Mouse (Mus musculus): ENCODE measurements at regions not wholly inside any gene's neighbourhood (a gene's known extent, or its start where the extent isn't known, plus 50 kb on each side); places are given as distances from the start of the nearest gene placed in this dataset.

GRCm38 (mm10) chr1:17978086-17978485 is 167.6 kb downstream of the Crisp4 start:
- no peak for TF ChIP-seq CTCF (IDR thresholded peaks at IDR 0.05; ENCODE audit: low read depth)
- no peak for TF ChIP-seq EP300 (IDR thresholded peaks at IDR 0.05; ENCODE audit: low read depth)
